Mouse (Mus musculus) ES-Bruce4 (cell line): Measurements from ENCODE around the gene Mccc1. TPM values are rescaled to one million over a fixed set of nuclear protein-coding genes. Genes with fewer than 3 reads are reported as not detected.

Source experiments
- H3K27ac ChIP-seq: 2 replicates; pipeline ENCODE4 v1.5.1; 2012; ENCODE audit warnings: low read length, inconsistent platforms; ENCODE audit not compliant: insufficient read depth
- H3K27me3 ChIP-seq: 2 replicates; pipeline ENCODE4 v1.6.1; 2012; ENCODE audit warnings: mild to moderate bottlenecking, low read length, inconsistent platforms; ENCODE audit not compliant: control insufficient read depth, poor library complexity, insufficient read depth, severe bottlenecking
- H3K36me3 ChIP-seq: 2 replicates; pipeline ENCODE4 v1.6.1; 2012; ENCODE audit warnings: inconsistent platforms, mild to moderate bottlenecking, low read length, moderate library complexity; ENCODE audit not compliant: control insufficient read depth, poor library complexity, insufficient read depth, severe bottlenecking
- H3K4me1 ChIP-seq: one replicate; pipeline ENCODE4 v1.8.1; 2011; ENCODE audit warnings: low read length; ENCODE audit not compliant: control insufficient read depth, insufficient read depth
- H3K4me3 ChIP-seq: 2 replicates; pipeline ENCODE4 v1.5.1; 2011; ENCODE audit warnings: low read depth, mild to moderate bottlenecking, low read length
- H3K9ac ChIP-seq: 2 replicates; pipeline ENCODE4 v1.6.1; 2012; ENCODE audit warnings: low read depth, mild to moderate bottlenecking, inconsistent platforms; ENCODE audit not compliant: poor library complexity, severe bottlenecking
- H3K9me3 ChIP-seq: replicated peaks from 2 replicates; pipeline ENCODE4 v1.6.1; 2012; ENCODE audit warnings: mild to moderate bottlenecking, low read length, inconsistent platforms; ENCODE audit not compliant: control insufficient read depth, poor library complexity, insufficient read depth, severe bottlenecking
- CTCF ChIP-seq: IDR thresholded peaks from one replicate; pipeline ENCODE4 v1.8.1; 2011; ENCODE audit warnings: low read depth, low read length
- EP300 ChIP-seq: IDR thresholded peaks from 2 replicates; pipeline ENCODE4 v1.6.1; 2011; ENCODE audit warnings: low read depth, low read length; ENCODE audit not compliant: insufficient read depth
- POLR2A ChIP-seq: IDR thresholded peaks from one replicate; pipeline ENCODE4 v1.8.1; 2011; ENCODE audit warnings: low read length; ENCODE audit not compliant: insufficient read depth
- polyA plus RNA-seq: library from polyadenylated mRNA; stranded (reverse); fragments of >200 nt; gene quantifications from 2 replicates; pipeline ENCODE4 v1.2.4, GENCODE M21; 2011; ENCODE audit warnings: low read depth; ENCODE audit not compliant: missing spikeins, insufficient read depth, insufficient read length

Gene Mccc1
- polyA plus RNA-seq, 1 experiment = 32.0 TPM

GRCm38 (mm10) chr3:35962967-35963366, 37.5 kb downstream of the Mccc1 start:
- no peaks in the 10 kb centered on the region for H3K4me1 ChIP-seq
- H3K27me3 ChIP-seq = no peaks in the 10 kb centered on the region
- no peak overlapping the region for H3K4me3 ChIP-seq
- no peak overlapping the region for H3K9ac ChIP-seq
- H3K27ac ChIP-seq = no peak overlapping the region
- no peaks in the 10 kb centered on the region for H3K9me3 ChIP-seq
- no peak for TF ChIP-seq EP300
- no peak for TF ChIP-seq POLR2A
- H3K36me3 ChIP-seq = no peaks in the 10 kb centered on the region

GRCm38 (mm10) chr3:35957230-35957629, 43.2 kb downstream of the Mccc1 start:
- no peaks in the 10 kb centered on the region for H3K9me3 ChIP-seq
- TF ChIP-seq EP300 (no peak), POLR2A (no peak), CTCF (no peak)
- H3K27ac ChIP-seq = no peak overlapping the region
- H3K36me3 ChIP-seq = no peaks in the 10 kb centered on the region
- H3K4me1 ChIP-seq = no peaks in the 10 kb centered on the region
- no peak overlapping the region for H3K4me3 ChIP-seq
- no peak overlapping the region for H3K9ac ChIP-seq
- H3K27me3 ChIP-seq = no peaks in the 10 kb centered on the region

GRCm38 (mm10) chr3:35954901-35955575, 45.4 kb downstream of the Mccc1 start:
- H3K36me3 ChIP-seq = no peaks in the 10 kb centered on the region
- H3K9me3 ChIP-seq = no peaks in the 10 kb centered on the region
- no peak overlapping the region for H3K4me3 ChIP-seq
- no peak overlapping the region for H3K9ac ChIP-seq
- no peak for TF ChIP-seq POLR2A
- TF ChIP-seq CTCF = no peak
- TF ChIP-seq EP300 = no peak
- H3K27me3 ChIP-seq = no peaks in the 10 kb centered on the region
- H3K27ac ChIP-seq = no peak overlapping the region
- no peaks in the 10 kb centered on the region for H3K4me1 ChIP-seq

- Histone ChIP-seq H3K4me1 (no peaks in the 10 kb centered on the region), H3K27me3 (no peaks in the 10 kb centered on the region), H3K9ac (no peak overlapping the region), H3K27ac (no peak overlapping the region), H3K4me3 (no peak overlapping the region), H3K36me3 (no peaks in the 10 kb centered on the region), H3K9me3 (no peaks in the 10 kb centered on the region)
- TF ChIP-seq EP300 (no peak), POLR2A (no peak), CTCF (no peak)
These were observed 46.7 kb downstream of the Mccc1 start for GRCm38 (mm10) chr3:35953816-35954215.

GRCm38 (mm10) chr3:35953184-35953583, 47.3 kb downstream of the Mccc1 start:
- H3K27me3 ChIP-seq = no peaks in the 10 kb centered on the region
- no peak overlapping the region for H3K27ac ChIP-seq
- no peak overlapping the region for H3K9ac ChIP-seq
- no peaks in the 10 kb centered on the region for H3K4me1 ChIP-seq
- H3K36me3 ChIP-seq = no peaks in the 10 kb centered on the region
- no peaks in the 10 kb centered on the region for H3K9me3 ChIP-seq
- no peak overlapping the region for H3K4me3 ChIP-seq
- TF ChIP-seq CTCF (no peak), EP300 (no peak), POLR2A (no peak)

- Histone ChIP-seq H3K9ac (no peak overlapping the region), H3K27me3 (no peaks in the 10 kb centered on the region), H3K36me3 (no peaks in the 10 kb centered on the region), H3K4me3 (no peak overlapping the region), H3K9me3 (no peaks in the 10 kb centered on the region), H3K27ac (no peak overlapping the region), H3K4me1 (no peaks in the 10 kb centered on the region)
- TF ChIP-seq EP300 (no peak), POLR2A (no peak), CTCF (no peak)
These were observed 52.3 kb downstream of the Mccc1 start for GRCm38 (mm10) chr3:35948197-35948596.
